Mouse (Mus musculus) brain, embryonic 14.5 days (tissue): ENCODE data around the gene Tlx1. TPM values are rescaled to one million over a fixed set of nuclear protein-coding genes. Genes with fewer than 3 reads are reported as not detected.

Experiments used
- DNase-seq: peaks from one replicate; pipeline ENCODE4 v3.0.0-alpha.2; 2011; ENCODE audit warnings: low read depth
- CTCF ChIP-seq: fragments of 200-500 bp; IDR thresholded peaks from 2 replicates; pipeline ENCODE4 v1.5.1; 2012; ENCODE audit warnings: inconsistent platforms, mild to moderate bottlenecking, moderate library complexity, borderline replicate concordance; ENCODE audit not compliant: insufficient read depth, insufficient read length; ENCODE audit errors: extremely low read depth
- POLR2A ChIP-seq: fragments of 200-500 bp; IDR thresholded peaks from 2 replicates; pipeline ENCODE4 v1.6.1; 2012; ENCODE audit warnings: mild to moderate bottlenecking, inconsistent platforms, borderline replicate concordance; ENCODE audit not compliant: poor library complexity, insufficient read depth, insufficient read length, severe bottlenecking; ENCODE audit errors: extremely low read depth
- polyA plus RNA-seq: library from polyadenylated mRNA; depleted of rRNA; stranded (reverse); fragments of >200 nt; gene quantifications from 2 replicates; pipeline ENCODE4 v1.2.3, GENCODE M21; 2012

Gene Tlx1
- polyA plus RNA-seq, 1 experiment: 3.4 TPM

DNA sequence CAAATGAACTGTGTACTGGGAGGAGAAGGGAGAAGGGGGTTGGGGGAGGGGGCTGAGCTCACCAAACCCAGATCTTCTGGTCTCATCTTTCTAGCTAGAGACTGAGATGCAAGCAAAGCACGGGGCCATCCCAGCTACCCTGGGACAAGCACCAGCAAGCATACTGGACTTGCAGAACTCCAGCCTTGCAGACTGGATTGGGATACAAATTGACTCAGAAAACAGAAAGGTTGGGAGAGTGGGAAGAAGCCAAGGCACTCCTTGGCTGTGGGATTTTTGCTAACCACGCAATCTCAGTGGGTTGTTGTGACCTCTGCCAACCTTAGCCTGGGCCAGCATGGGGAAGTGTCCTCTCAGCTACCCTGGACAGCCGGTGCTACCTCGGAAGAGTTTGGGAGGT is 3.4 kb upstream of the Tlx1 start:
- TF ChIP-seq CTCF: no peak
- no peak for TF ChIP-seq POLR2A
- no peak for DNase-seq

DNA sequence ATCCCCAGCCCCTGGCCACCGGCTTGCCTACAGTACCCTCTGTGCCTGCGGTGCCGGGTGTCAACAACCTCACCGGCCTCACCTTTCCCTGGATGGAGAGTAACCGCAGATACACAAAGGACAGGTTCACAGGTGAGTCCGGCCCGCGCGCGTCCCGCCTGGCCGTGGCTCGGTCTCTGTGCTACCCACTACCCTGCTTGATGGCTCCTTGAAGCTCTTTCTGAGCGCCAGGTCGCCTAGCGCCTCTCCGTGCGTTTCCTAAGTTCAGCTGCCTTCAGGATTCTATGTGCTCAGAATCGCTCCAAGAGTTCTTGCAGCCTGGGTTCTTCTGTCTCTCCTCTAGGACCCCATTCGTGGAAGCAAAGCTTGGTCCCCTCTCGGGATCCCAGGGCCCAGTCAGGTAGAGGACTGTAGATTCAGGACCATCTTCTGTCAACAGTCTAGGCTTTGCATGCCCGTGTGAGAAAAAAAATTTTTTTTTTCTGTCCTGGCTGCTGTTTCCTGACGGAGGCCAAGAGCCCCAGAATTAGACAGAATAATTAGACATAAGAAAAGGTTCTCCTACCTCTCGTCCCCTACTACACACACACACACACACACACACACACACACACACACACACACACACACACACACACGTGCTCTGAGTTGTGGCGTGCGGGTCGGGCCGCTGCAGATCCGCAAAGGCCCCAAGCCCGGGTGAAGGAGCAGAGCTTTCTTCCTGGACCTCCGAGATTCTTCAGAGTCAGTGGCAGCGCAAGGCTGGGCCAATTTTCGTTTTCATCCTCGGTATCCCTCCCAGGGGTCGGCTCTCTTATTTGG is 1.1 kb downstream of the Tlx1 start:
- no peak for TF ChIP-seq POLR2A
- TF ChIP-seq CTCF: no peak
- no peak for DNase-seq

DNA sequence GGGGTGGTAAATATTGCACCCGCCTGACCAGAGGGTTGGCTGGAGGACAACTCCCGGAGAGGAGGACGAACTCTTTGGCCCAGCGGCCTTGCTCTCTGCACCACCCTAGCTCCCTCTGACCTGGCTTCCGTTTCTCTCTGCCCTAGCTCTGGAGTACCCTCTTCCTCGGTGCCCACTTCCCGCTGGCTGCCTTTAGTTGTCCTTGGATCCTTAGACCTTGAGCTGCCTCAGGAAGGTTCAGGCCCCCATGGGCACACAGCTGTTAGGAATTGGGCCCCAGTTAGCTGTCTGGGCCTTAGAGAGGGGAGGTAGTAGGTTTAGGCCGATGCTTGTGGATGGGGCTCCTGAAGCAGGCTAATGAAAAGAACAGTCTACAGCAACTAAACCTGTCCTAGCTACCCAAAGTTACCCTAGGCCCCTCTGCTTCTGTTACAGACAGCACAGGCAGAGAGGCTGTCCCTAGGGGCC is 1.7 kb downstream of the Tlx1 start:
- DNase-seq: no peak

DNA sequence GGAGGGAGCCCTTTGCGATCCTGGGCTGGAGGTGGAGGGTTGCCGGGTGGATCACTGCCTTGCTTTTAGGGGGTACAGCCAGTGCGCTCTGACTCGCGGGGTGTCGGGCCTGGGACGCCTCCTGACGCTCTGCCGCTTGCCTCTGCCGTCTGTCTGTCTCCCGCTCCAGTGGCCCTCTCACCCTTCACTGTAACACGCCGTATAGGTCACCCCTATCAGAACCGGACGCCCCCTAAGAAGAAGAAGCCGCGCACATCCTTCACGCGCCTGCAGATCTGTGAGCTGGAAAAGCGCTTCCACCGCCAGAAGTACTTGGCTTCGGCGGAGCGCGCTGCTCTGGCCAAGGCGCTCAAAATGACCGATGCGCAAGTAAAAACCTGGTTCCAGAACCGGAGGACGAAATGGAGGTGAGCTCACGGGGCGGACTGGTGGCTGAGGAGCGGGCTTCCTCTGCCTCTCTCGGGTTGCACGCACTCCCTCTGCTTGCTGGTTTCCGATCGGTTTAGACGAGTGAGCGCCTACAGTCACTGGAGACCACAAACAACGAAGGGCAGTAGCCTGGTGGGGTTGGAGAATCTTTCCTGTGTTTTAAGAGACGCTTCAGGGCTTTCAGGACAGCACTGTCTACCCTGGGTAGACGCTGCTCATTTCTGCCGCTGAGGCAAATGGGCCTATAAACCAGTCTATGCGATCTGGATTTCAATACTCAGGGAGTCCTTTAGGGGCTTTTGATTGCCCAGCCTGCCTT is 3.0 kb downstream of the Tlx1 start:
- TF ChIP-seq POLR2A (no peak), CTCF (no peak)
- no peak for DNase-seq

More for the DNA sequence above, 1.7 kb downstream of the Tlx1 start:
- TF ChIP-seq POLR2A (no peak), CTCF (no peak)

DNA sequence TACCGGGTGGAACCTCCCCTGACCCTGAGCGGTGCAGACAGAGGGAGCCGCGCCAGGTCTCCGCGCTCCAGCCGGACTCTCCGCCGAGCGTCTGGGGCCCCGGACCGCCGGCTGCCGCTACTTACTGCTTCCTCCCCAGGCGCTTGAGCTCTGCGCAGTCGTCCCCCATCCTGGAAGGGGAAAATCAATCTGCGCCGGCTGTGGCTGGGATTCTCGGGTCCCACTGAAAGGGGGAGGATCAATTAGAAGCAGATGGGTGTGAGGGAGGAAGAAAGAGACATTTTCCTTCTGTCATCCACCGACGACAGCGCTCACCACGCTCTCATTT is 3.5 kb downstream of the Tlx1 start:
- TF ChIP-seq CTCF (no peak), POLR2A (no peak)
- DNase-seq: no peak

DNA sequence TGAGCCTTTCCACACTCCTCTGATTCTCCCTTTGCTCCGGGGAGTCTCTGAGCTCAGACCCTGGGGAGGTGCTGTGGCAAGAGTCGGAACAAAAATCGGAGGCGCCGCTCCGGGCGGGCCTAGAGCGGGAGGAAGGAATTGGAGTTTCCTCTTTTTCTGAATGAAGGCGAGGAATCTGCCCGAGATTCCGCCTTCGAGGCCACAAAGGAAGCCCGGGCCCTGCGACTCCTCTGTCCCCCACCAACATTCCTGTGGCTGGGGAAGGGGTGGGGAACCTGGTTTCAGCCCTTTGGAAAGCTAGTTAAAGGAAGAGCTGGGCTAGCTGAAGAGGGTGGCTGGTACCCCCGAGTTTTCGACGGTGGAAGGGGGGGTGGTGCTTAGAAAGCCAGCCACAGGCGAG is 4.0 kb downstream of the Tlx1 start:
- TF ChIP-seq CTCF (no peak), POLR2A (no peak)

DNA sequence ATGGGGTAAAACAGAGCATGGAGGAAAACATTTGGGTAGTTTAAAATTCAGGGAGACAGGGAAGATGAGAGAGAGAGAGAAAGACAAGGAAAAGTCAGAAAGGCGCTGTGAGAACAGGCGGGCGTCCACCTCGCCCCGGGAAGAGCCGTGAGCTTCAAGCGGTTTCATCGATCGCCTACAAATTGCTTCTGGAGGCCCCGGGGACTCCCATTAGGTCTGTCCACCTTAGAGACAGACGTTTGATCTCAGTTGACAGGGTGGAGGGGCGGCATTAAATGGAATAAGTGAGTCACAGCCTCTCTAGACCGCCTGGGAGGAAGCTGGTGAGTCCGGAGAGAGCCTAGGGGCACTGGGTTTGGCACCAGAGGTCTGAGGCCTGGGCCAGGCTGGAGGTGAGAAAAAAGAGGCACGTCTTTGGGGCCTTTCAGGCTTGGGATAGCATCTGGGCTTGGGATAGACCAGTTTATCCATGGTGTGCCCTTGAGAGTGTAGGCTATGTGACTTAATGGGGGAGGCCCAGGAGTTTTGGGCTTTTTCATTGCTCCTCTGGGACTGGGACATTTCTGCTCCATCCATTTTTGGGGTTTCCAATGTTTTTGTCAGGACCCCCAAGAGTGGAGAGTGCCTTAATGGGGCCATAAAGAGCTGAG is 4.8 kb downstream of the Tlx1 start:
- TF ChIP-seq CTCF: no peak
- TF ChIP-seq POLR2A: no peak

More for the DNA sequence above, 4.0 kb downstream of the Tlx1 start:
- no peak for DNase-seq

DNA sequence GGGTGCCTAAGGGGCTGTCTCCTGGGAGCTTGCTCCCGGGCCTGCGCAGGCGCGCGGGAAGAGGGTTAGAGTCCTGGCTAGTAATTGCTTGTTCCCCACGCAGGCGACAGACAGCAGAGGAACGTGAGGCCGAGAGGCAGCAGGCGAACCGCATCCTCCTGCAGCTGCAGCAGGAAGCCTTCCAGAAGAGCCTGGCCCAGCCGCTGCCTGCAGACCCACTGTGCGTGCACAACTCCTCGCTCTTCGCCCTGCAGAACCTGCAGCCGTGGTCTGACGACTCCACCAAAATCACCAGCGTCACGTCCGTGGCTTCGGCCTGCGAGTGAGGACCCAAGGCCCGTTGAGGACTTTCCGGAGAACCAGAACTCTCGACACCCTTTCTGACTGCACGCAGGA is 5.3 kb downstream of the Tlx1 start:
- TF ChIP-seq CTCF (no peak), POLR2A (no peak)
- no peak for DNase-seq

More for the DNA sequence above, 4.8 kb downstream of the Tlx1 start:
- no peak for DNase-seq

DNA sequence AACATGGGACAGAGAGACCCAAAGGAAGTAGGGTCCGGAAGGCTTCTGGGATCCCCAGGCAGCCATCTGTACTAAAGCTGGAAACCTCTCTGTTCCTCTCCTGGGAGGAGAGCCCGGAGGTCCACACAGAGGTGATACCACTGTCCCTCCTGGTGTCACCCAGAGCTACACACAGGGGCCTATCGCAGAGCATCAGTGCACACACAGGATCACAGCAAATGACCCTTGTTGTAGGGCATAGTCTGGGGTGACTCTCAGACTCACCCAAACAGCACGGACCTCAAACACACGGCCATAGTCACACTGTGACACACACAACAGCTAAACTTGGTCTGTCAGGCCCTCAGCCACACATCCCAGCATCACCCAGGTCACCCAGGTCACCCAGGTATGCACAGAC is 5.9 kb downstream of the Tlx1 start:
- no peak for TF ChIP-seq POLR2A
- no peak for TF ChIP-seq CTCF
- no peak for DNase-seq

DNA sequence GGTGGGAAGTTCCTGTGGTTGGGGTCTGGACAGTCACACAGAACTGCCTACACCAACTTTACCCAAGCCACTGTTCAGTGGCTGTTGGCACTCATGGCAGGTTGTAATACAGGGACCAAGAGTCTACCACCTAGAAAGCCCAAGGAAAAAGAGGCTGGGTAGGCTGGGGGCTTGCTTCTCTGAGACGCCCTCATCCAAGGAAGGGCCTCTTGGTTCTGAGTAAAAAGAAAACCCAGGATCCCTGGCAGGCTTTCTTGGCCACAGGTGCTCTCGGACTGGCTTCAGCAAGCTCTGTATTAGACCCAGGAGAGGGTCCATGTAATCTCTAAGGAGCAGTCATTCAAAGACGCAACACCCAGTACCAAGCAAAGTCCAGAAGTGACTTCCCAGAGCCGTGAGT is 7.7 kb downstream of the Tlx1 start:
- DNase-seq: no peak
- TF ChIP-seq POLR2A: no peak
- no peak for TF ChIP-seq CTCF

DNA sequence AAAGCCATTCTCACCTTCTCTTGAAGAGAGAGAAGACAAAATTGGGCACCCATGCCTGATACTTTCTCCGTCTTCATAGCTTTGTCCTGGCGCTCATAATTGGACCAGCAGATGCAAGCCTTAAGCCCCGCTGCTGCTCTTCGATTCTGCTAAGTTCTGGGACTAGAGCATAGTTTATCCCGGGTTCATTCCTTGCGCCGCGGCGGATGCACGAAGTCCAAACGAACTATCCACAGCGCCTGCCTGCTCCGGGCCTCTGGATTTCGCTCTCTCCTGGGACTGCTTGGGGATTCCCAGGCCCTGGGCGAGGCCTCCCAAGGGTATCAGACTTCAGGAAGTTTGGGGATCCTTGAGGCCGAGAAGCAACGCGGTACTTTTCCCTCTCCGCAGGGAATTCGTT is 8.4 kb downstream of the Tlx1 start:
- TF ChIP-seq POLR2A (no peak), CTCF (no peak)
- no peak for DNase-seq
